Mouse (Mus musculus) liver, embryonic 16.5 days (tissue): ENCODE measurements around the gene Spag8. TPM values are rescaled to one million over a fixed set of nuclear protein-coding genes. Genes with fewer than 3 reads are reported as not detected.

Experiments used
- ATAC-seq: fragments of 200-750 bp; cut with Nextera tagmentation; 2 replicates; pipeline ENCODE4 v1.8.0; 2017; ENCODE audit warnings: low read depth, mild to moderate bottlenecking, moderate number of reproducible peaks, moderate library complexity
- H3K27ac ChIP-seq: fragments of 300-500 bp; sonication (generic); 2 replicates; pipeline ENCODE4 v1.5.1; 2014; ENCODE audit warnings: mild to moderate bottlenecking, low read length
- H3K27me3 ChIP-seq: fragments of 300-500 bp; sonication (generic); 2 replicates; pipeline ENCODE4 v1.6.1; 2014; ENCODE audit warnings: low read depth, low read length, mixed read lengths; ENCODE audit not compliant: control insufficient read depth, insufficient read depth
- H3K36me3 ChIP-seq: fragments of 300-500 bp; sonication (generic); 2 replicates; pipeline ENCODE4 v1.6.1; 2014; ENCODE audit warnings: mild to moderate bottlenecking; ENCODE audit not compliant: control insufficient read depth, insufficient read depth
- H3K4me1 ChIP-seq: fragments of 300-500 bp; sonication (generic); 2 replicates; pipeline ENCODE4 v1.6.1; 2014; ENCODE audit warnings: low read depth, low read length, mixed read lengths; ENCODE audit not compliant: control insufficient read depth
- H3K4me2 ChIP-seq: fragments of 300-500 bp; sonication (generic); 2 replicates; pipeline ENCODE4 v1.6.1; 2014; ENCODE audit warnings: low read depth, low read length, mixed read lengths
- H3K4me3 ChIP-seq: fragments of 300-500 bp; sonication (generic); 2 replicates; pipeline ENCODE4 v1.5.1; 2014; ENCODE audit warnings: low read depth, mild to moderate bottlenecking, low read length
- H3K9ac ChIP-seq: fragments of 300-500 bp; sonication (generic); 2 replicates; pipeline ENCODE4 v1.6.1; 2014; ENCODE audit warnings: low read depth, low read length
- H3K9me3 ChIP-seq: fragments of 300-500 bp; sonication (generic); replicated peaks from 2 replicates; pipeline ENCODE4 v1.6.1; 2016; ENCODE audit warnings: low read length; ENCODE audit not compliant: control insufficient read depth
- WGBS: fragments of 180-500 bp; shearing (Covaris S2); extraction: QIAGEN DNeasy Blood & Tissue Kit; methylation state at CpG from one replicate; pipeline ENCODE4 v1.1.7; 2014; ENCODE audit not compliant: insufficient replicate concordance; 5-methylcytosine and 5-hydroxymethylcytosine counted together
- polyA plus RNA-seq: library from polyadenylated mRNA; unstranded; fragments of >200 nt; fragmentation: Nextera tagmentation; extraction: Ambion mirVana; gene quantifications from 2 replicates; pipeline ENCODE4 v1.2.1, GENCODE M21; 2015

The Spag8 gene
- polyA plus RNA-seq, 1 experiment from 2014 or later, result 0.20 TPM

- Histone ChIP-seq H3K4me3 (no peak overlapping the region), H3K36me3 (no peaks in the 10 kb centered on the region), H3K4me1 (no peaks in the 10 kb centered on the region), H3K27ac (no peak overlapping the region), H3K27me3 (no peaks in the 10 kb centered on the region), H3K4me2 (no peak overlapping the region), H3K9ac (no peak overlapping the region), H3K9me3 (no peaks in the 10 kb centered on the region)
- ATAC-seq, result no peak
- WGBS, result 67% methylated on average over 7 of the region's 7 CpGs
Measured at GRCm38 (mm10) chr4:43679416-43680043, 26.1 kb upstream of the Spag8 start.

DNA sequence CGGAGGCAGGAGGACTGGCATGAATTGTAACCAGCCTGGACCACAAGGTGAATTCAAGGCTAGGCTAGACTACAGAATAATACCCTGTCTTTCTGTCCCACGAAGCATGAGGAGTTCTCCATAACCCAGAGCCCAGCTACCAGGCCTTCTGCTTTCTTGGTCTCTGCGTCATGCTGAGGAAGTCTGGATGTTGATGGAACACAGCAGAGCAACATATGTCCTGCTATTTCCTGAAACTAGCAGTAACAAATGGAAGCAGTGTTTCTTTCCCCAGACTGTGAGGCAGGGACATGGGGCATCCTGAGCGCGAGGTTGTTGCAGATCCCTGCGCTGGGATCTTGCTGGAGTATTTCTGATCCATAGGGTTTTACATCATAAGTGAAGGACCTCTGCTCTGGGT, 25.1 kb upstream of the Spag8 start:
- Histone ChIP-seq H3K9me3 (no peaks in the 10 kb centered on the region), H3K4me3 (no peak overlapping the region), H3K9ac (no peak overlapping the region), H3K4me1 (no peaks in the 10 kb centered on the region), H3K27ac (no peak overlapping the region), H3K27me3 (no peaks in the 10 kb centered on the region), H3K4me2 (no peak overlapping the region), H3K36me3 (no peaks in the 10 kb centered on the region)
- no peak for ATAC-seq
- 67% methylated on average over 6 of the region's 6 CpGs for WGBS

DNA sequence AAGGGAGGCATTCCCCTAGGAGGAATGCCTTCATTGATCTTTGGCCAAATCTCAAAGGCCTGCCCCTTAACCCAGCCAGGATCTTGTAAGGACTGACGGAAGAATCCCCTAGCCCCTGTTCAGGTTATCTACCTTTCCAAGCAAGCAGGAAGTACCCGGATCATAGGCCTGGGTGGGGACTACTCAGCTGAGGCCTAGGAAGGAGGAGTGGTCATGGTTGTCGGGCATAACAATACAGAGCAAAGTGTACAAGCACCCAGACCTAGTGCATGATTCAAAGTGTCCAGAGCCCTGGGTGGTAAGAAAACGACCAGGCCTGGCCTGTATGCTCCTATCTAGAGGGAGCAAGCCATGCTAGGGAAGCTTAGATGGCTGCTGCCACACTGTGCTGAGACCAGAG, 22.2 kb upstream of the Spag8 start:
- H3K9ac ChIP-seq, result no peak overlapping the region
- H3K27me3 ChIP-seq, result no peaks in the 10 kb centered on the region
- 48% methylated on average over 4 of the region's 4 CpGs for WGBS
- no peak for ATAC-seq
- H3K4me2 ChIP-seq, result no peak overlapping the region
- H3K36me3 ChIP-seq, result no peaks in the 10 kb centered on the region
- H3K4me1 ChIP-seq, result no peaks in the 10 kb centered on the region
- H3K9me3 ChIP-seq, result no peaks in the 10 kb centered on the region
- H3K27ac ChIP-seq, result no peak overlapping the region
- H3K4me3 ChIP-seq, result no peak overlapping the region

GRCm38 (mm10) chr4:43674974-43675373, 21.6 kb upstream of the Spag8 start:
- Histone ChIP-seq H3K36me3 (no peaks in the 10 kb centered on the region), H3K4me3 (no peak overlapping the region), H3K27ac (no peak overlapping the region), H3K27me3 (no peaks in the 10 kb centered on the region), H3K9me3 (no peaks in the 10 kb centered on the region), H3K9ac (no peak overlapping the region), H3K4me1 (no peaks in the 10 kb centered on the region), H3K4me2 (no peak overlapping the region)
- WGBS, result 52% methylated on average over 5 of the region's 5 CpGs
- no peak for ATAC-seq

- Histone ChIP-seq H3K36me3 (no peaks in the 10 kb centered on the region), H3K27ac (no peak overlapping the region), H3K4me3 (no peak overlapping the region), H3K4me1 (peaks cover 7% of the 10 kb centered on the region), H3K9ac (no peak overlapping the region), H3K9me3 (no peaks in the 10 kb centered on the region), H3K27me3 (peaks cover 3% of the 10 kb centered on the region; the same call in 1 of the 2 replicates), H3K4me2 (no peak overlapping the region)
- ATAC-seq, result no peak
- WGBS, result 53% methylated on average over 8 of the region's 8 CpGs
Measured at GRCm38 (mm10) chr4:43673703-43674102, 20.3 kb upstream of the Spag8 start.

- Histone ChIP-seq H3K27ac (no peak overlapping the region), H3K4me3 (no peak overlapping the region), H3K4me2 (no peak overlapping the region), H3K9ac (no peak overlapping the region), H3K27me3 (peaks cover 3% of the 10 kb centered on the region; the same call in 1 of the 2 replicates), H3K4me1 (peaks cover 11% of the 10 kb centered on the region), H3K9me3 (no peaks in the 10 kb centered on the region), H3K36me3 (no peaks in the 10 kb centered on the region)
- no peak for ATAC-seq
- 6% methylated on average over 2 of the region's 2 CpGs for WGBS
Measured at GRCm38 (mm10) chr4:43672070-43672469, 18.7 kb upstream of the Spag8 start.

GRCm38 (mm10) chr4:43669428-43669794, 16.0 kb upstream of the Spag8 start:
- H3K4me2 ChIP-seq, result peak overlapping the region; percentile 94
- peak overlapping the region; percentile 75 for H3K4me3 ChIP-seq
- ATAC-seq, result peak; percentile 74
- H3K4me1 ChIP-seq, result peaks cover 11% of the 10 kb centered on the region
- H3K9me3 ChIP-seq, result no peaks in the 10 kb centered on the region
- H3K27me3 ChIP-seq, result peaks cover 14% of the 10 kb centered on the region
- no peak overlapping the region for H3K27ac ChIP-seq
- no peaks in the 10 kb centered on the region for H3K36me3 ChIP-seq
- WGBS, result 2% methylated on average over 24 of the region's 25 CpGs
- peak overlapping the region; percentile 78 for H3K9ac ChIP-seq

DNA sequence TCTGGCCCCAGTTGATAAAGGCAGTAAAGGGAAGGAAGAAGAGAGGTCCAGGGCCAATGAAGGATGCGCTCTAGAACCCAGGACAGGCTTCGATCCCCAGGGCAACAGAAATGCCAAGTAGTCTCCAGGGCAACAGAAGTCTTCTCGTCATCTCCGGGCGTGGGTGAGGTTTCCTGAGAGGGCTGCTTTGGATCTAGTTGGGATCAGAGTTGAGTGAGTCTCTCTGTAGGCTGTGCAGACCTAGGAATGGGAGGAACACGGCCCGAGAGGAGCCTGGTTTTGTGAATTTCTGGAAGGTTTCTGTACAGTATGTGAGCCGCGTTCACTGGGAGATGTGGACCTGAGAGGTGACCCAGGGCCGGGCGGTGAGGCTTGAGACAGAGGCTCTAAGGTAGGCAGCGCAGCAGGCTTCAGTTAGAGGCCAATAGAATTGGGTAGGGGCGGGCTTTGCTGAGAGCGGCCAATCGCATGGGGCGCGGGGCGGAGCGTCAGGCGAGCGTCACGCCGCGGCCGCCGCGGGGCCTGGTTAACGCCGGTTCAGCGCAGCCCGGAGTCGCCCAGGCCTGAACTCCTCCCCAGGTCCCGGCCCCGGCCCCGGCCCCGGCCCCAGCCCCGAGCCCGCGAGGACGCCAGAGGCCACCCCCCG, 15.5 kb upstream of the Spag8 start, which contains the start of the genes Tmem8b and Fam221b:
Gene Tmem8b, plus strand, starts transcription at position 190 of the 646 bp plus-strand sequence.
Gene Fam221b, minus strand, starts transcription at position 364 of the 646 bp plus-strand sequence.
- H3K27me3 ChIP-seq, result peaks cover 14% of the 10 kb centered on the region
- no peaks in the 10 kb centered on the region for H3K36me3 ChIP-seq
- peaks cover 11% of the 10 kb centered on the region for H3K4me1 ChIP-seq
- H3K9ac ChIP-seq, result peak within 1 kb of the TSS; percentile 78
- 2% methylated on average over 33 of the region's 41 CpGs for WGBS
- no peak within 1 kb of the TSS for H3K27ac ChIP-seq
- peak within 1 kb of the TSS; percentile 75 for H3K4me3 ChIP-seq
- ATAC-seq, result peak; percentile 97
- H3K4me2 ChIP-seq, result peak within 1 kb of the TSS; percentile 94
- H3K9me3 ChIP-seq, result no peaks in the 10 kb centered on the region

DNA sequence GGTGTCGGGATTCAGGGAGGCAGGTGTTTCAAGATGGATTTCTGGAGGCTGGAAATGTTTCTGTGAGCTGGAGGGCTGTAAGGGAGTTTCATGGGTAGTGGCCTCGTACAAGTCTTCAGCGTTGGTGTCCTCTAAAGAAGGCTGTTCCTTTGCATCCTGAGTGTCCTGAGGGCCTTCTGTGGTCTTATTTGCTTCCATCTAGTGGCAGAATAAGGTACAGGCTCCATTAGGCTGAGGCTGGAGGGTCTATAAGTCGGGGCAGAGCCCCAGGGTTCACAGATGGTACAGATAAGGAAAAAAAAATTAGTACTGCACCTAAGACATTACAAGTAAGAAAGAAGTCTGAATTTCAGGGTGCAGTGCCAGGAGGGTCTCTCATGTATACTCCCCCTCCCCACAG, 13.0 kb upstream of the Spag8 start:
- H3K4me1 ChIP-seq, result peaks cover 11% of the 10 kb centered on the region
- H3K4me3 ChIP-seq, result no peak overlapping the region
- no peaks in the 10 kb centered on the region for H3K9me3 ChIP-seq
- H3K9ac ChIP-seq, result no peak overlapping the region
- no peak overlapping the region for H3K4me2 ChIP-seq
- peaks cover 36% of the 10 kb centered on the region for H3K27me3 ChIP-seq
- H3K27ac ChIP-seq, result no peak overlapping the region
- no peak for ATAC-seq
- no peaks in the 10 kb centered on the region for H3K36me3 ChIP-seq
- 14% methylated on average over 4 of the region's 4 CpGs for WGBS
